Comparison of ENCODE assay signal across 9 mouse cellular contexts in the genomic region with DNA sequence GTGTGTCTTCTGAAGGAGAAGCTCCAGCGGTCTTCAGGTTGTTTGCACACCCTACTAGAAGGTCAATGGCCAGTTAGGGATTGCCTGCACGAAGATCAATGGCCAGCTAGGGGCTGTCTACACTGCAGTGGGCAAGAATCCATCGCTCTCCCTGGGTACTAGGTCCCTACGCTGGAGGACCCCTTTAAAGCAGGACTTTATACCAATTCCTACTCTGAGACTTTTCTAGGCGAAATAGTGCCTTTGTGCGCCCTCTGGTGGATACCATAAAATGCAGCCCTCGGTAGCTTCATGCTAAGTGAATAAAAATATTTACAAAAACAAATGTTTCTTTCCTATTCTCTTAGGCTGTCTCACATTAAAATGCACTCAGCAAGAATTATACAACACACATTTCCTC. TPM values are rescaled to one million over a fixed set of nuclear protein-coding genes. Genes with fewer than 3 reads are reported as not detected.
DNase-seq lines count a peak whose midpoint lies in the region; ATAC-seq lines count a peak whose summit lies in the region.
"Had no signal": no experiment of that assay in that cellular context is flagged by ENCODE, and none has a peak within 500 bp of the region (broad histone marks: within the 10 kb centered on the region; RNA-seq: fewer than 3 reads in every experiment).

No protein-coding gene starts in this region.

- H3K27ac ChIP-seq in heart, embryonic 11.5 days (ENCODE audit: low read depth, low read length), result no peak overlapping the region
- H3K27ac ChIP-seq in midbrain, embryonic 13.5 days, result no peak overlapping the region

- no peaks in the 10 kb centered on the region for H3K36me3 ChIP-seq in heart, embryonic 11.5 days (ENCODE audit: control insufficient read depth, insufficient read depth, low read length)
- no peaks in the 10 kb centered on the region for H3K36me3 ChIP-seq in midbrain, embryonic 13.5 days

- H3K4me1 ChIP-seq in heart, embryonic 11.5 days (ENCODE audit: control insufficient read depth, insufficient read depth, low read length), result no peaks in the 10 kb centered on the region
- H3K4me1 ChIP-seq in midbrain, embryonic 13.5 days (replicated peaks), result peaks cover 11% of the 10 kb centered on the region

- no peaks in the 10 kb centered on the region for H3K9me3 ChIP-seq in heart, embryonic 11.5 days (replicated peaks; ENCODE audit: control insufficient read depth, low read length)
- H3K9me3 ChIP-seq in midbrain, embryonic 13.5 days, result no peaks in the 10 kb centered on the region

- H3K9ac ChIP-seq in heart, embryonic 11.5 days (ENCODE audit: low read depth, low read length), result no peak overlapping the region
- no peak overlapping the region for H3K9ac ChIP-seq in midbrain, embryonic 13.5 days (replicated peaks)

- ATAC-seq in heart, embryonic 11.5 days (replicated peaks; ENCODE audit: insufficient number of reproducible peaks, low FRiP score, low TSS enrichment), result no peak
- 0 out of 2 replicates have a peak, but pooled peaks have one; percentile 65 for ATAC-seq in frontal cortex, adult (ENCODE audit: low TSS enrichment)
- peak; percentile 67; the same call in 1 of the 2 replicates for ATAC-seq in midbrain, embryonic 13.5 days

- H3K4me3 ChIP-seq in heart, embryonic 11.5 days (ENCODE audit: low read depth, low read length), result no peak overlapping the region
- H3K4me3 ChIP-seq in midbrain, embryonic 13.5 days (replicated peaks), result no peak overlapping the region

- no peak overlapping the region for H3K4me2 ChIP-seq in heart, embryonic 11.5 days
- H3K4me2 ChIP-seq in midbrain, embryonic 13.5 days (replicated peaks), result no peak overlapping the region

- WGBS in heart, embryonic 11.5 days (ENCODE audit: insufficient replicate concordance), result 25% methylated on average over 7 of the region's 7 CpGs
- WGBS in midbrain, embryonic 13.5 days, result 26% methylated on average over 7 of the region's 7 CpGs

- H3K27me3 ChIP-seq in heart, embryonic 11.5 days (ENCODE audit: control insufficient read depth, insufficient read depth, low read length), result peaks cover 5% of the 10 kb centered on the region
- no peaks in the 10 kb centered on the region for H3K27me3 ChIP-seq in midbrain, embryonic 13.5 days

- DNase-seq in heart, adult 11 months, result peak; percentile 85
- peak; percentile 57 for DNase-seq in A20 (ENCODE audit: low read depth, low spot score)
- peak; percentile 31 for DNase-seq in adrenal gland, adult 2 months
- peak; percentile 69 to 73 for DNase-seq in layer of hippocampus, postnatal 10 days (ENCODE audit: low spot score in 2 of 2)
- peak; percentile 59 for DNase-seq in thymus, postnatal 14 days

RNA-seq across cellular contexts. Expression of gene 1700012B09Rik, which starts 6.1 kb away (rescaled TPM):
- not detected in 2 replicates for polyA plus RNA-seq in heart, embryonic 11.5 days (2014; fragmentation: Nextera tagmentation; extraction: Ambion mirVana)
- not detected for total RNA-seq in adrenal gland, adult 2 months (2021)
- not detected in 2 replicates for polyA plus RNA-seq in adrenal gland, adult 2 months (2012; rRNA removed)
- 1 to 10 TPM in 1 of 2 experiments, under 1 TPM in 1; 0.69 to 1.7 TPM for total RNA-seq in layer of hippocampus, postnatal 10 days (2021)
- 0.52 and 0.73 TPM in 2 replicates for polyA plus RNA-seq in midbrain, embryonic 13.5 days (2015; fragmentation: Nextera tagmentation; extraction: Ambion mirVana)
- polyA plus RNA-seq: large intestine, adult 2 months had no signal

RNA-seq across cellular contexts. Expression of gene Fut4, which starts 12.6 kb away (rescaled TPM):
- polyA plus RNA-seq in heart, embryonic 11.5 days (2014; fragmentation: Nextera tagmentation; extraction: Ambion mirVana), result 1.4 TPM in 2 replicates
- total RNA-seq in adrenal gland, adult 2 months (2021), result 1 to 10 TPM in 1 of 2 experiments, under 1 TPM in 1; 0.35 to 2.0 TPM
- polyA plus RNA-seq in adrenal gland, adult 2 months (2012; rRNA removed), result 1.7 and 1.8 TPM in 2 replicates
- total RNA-seq in layer of hippocampus, postnatal 10 days (2021), result under 1 TPM; 0.11 to 0.34 TPM
- polyA plus RNA-seq in midbrain, embryonic 13.5 days (2015; fragmentation: Nextera tagmentation; extraction: Ambion mirVana), result 1.0 and 1.4 TPM in 2 replicates

RNA-seq across cellular contexts. Expression of gene Mre11a, which starts 19.7 kb away (rescaled TPM):
- polyA plus RNA-seq in heart, embryonic 11.5 days (2014; fragmentation: Nextera tagmentation; extraction: Ambion mirVana), result 18.2 and 22.1 TPM in 2 replicates
- total RNA-seq in adrenal gland, adult 2 months (2021), result 10 to 100 TPM; 14.5 to 17.3 TPM
- 1.1 and 1.5 TPM in 2 replicates for polyA plus RNA-seq in adrenal gland, adult 2 months (2012; rRNA removed)
- 10 to 100 TPM; 11.6 to 13.6 TPM for total RNA-seq in layer of hippocampus, postnatal 10 days (2021)
- polyA plus RNA-seq in midbrain, embryonic 13.5 days (2015; fragmentation: Nextera tagmentation; extraction: Ambion mirVana), result 14.2 and 17.6 TPM in 2 replicates

RNA-seq across cellular contexts. Expression of gene Ankrd49, which starts 19.9 kb away (rescaled TPM):
- 28.9 and 34.0 TPM in 2 replicates for polyA plus RNA-seq in heart, embryonic 11.5 days (2014; fragmentation: Nextera tagmentation; extraction: Ambion mirVana)
- 10 to 100 TPM; 13.3 TPM for total RNA-seq in adrenal gland, adult 2 months (2021)
- polyA plus RNA-seq in adrenal gland, adult 2 months (2012; rRNA removed), result 1.3 and 1.6 TPM in 2 replicates
- total RNA-seq in layer of hippocampus, postnatal 10 days (2021), result 10 to 100 TPM; 17.6 to 19.2 TPM
- 38.6 and 45.0 TPM in 2 replicates for polyA plus RNA-seq in midbrain, embryonic 13.5 days (2015; fragmentation: Nextera tagmentation; extraction: Ambion mirVana)

RNA-seq across cellular contexts. Expression of gene Piwil4, which starts 24.2 kb away (rescaled TPM):
- polyA plus RNA-seq in heart, embryonic 11.5 days (2014; fragmentation: Nextera tagmentation; extraction: Ambion mirVana), result not detected in 2 replicates
- total RNA-seq in adrenal gland, adult 2 months (2021), result under 1 TPM in 1 of 2 experiments, not detected in 1; 0.14 TPM
- 0.10 and 0.16 TPM in 2 replicates for polyA plus RNA-seq in adrenal gland, adult 2 months (2012; rRNA removed)
- under 1 TPM in 1 of 2 experiments, not detected in 1; 0.23 TPM for total RNA-seq in layer of hippocampus, postnatal 10 days (2021)
- polyA plus RNA-seq in midbrain, embryonic 13.5 days (2015; fragmentation: Nextera tagmentation; extraction: Ambion mirVana), result 0.19 and 0.43 TPM in 2 replicates

Comparison
In these comparisons a context has a peak if more than half of its experiments do, and no peak if none do; other contexts are left out.
1. DNase-seq: peak in every context shown above with its lines; median percentile 85 in heart, adult 11 months; 71 in layer of hippocampus, postnatal 10 days; 59 in thymus, postnatal 14 days; 57 in A20; 31 in adrenal gland, adult 2 months.